Mouse (Mus musculus) activated CD4-positive, CD25-positive, alpha-beta regulatory T cell, adult 9 weeks (primary cell): ENCODE results near the gene Cebpe. TPM values are rescaled to one million over a fixed set of nuclear protein-coding genes. Genes with fewer than 3 reads are reported as not detected.

Experiments used
- polyA plus RNA-seq: library from polyadenylated mRNA; unstranded; fragments of 100-300 nt; shearing (Covaris generic); gene quantifications from one replicate; pipeline ENCODE4 v1.2.1, GENCODE M21; 2017

Cebpe gene
- polyA plus RNA-seq: not detected

DNA sequence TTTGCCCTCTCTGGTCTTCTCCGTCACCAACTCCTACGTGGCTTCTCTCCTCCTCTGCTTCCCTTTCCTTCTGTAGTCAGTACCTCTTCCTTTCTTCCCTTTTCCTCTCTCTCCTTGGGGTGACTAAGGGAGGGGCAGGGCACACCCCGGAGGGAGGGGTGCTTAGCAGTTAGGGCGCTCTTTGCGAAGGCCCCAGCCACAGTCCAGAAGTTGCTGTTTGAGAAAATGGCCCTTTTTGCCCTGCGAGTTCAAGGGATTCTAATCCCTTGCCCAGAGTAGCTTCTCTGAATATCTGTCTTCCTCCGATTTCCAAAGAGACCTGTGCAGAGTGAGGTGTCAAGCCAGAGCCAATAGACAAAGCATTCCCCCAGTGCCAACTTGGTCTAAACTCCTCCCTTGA, at the start of gene Cebpe:
Cebpe (minus strand) TSS at position 101 of the 400 bp plus-strand sequence.

DNA sequence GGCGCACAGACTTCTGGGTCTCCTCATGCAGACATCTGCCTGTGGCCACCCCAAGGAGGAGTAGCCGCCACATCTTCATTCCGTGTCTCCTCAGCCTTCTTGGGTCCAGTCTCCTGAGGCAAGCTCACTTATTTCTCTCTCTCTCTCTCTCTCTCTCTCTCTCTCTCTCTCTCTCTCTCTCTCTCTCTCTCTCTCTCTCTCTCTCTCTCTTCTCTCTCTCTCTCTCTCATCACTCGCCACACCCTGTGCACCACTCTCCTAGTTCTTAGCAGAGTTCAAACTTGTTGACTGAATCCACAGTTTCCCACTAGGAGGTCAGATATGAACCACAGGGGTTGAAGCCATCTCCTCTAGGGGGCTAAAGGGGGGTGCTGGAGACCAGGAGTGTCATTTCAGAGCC, 13.2 kb downstream of the Cebpe start, which contains the start of gene Gm29776:
Gm29776 (minus strand) TSS at position 101 of the 400 bp plus-strand sequence.

DNA sequence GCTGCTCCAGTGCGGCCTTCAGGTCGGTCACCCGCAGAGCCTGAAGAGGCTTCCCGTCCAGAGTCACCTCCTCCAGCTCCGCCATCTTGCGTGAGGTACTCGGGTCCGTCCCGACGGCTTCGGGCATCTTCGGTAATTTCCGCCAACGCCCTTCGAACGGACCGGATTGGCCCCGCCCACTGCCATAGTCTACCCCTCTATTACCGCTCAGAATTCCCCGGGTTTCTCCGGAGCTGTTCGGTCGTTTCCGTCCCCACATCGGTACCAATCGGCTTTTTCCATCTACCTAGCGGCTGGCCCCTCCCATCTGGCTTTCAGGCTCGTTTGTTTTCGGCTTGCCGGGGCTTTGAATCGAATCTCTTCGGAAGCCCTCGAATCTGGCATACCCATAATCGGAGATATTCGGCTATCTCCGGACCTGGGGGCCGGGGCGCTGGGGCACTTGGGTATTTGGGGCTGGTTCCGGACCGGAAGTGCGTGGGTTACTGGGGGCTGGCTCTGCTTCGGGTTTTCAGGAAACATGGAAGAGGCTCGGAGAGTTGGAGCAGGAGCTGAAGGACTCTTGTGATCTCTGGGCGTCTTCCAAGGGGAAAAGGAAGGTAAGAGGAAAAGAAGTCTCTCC, 25.3 kb downstream of the Cebpe start, which contains the start of gene Acin1:
Acin1 (minus strand) TSS at position 410 of the 622 bp plus-strand sequence.

GRCm38 (mm10) chr14:54686063-54686521, 25.9 kb downstream of the Cebpe start, which contains the start of gene 1700123O20Rik:
Gene 1700123O20Rik, plus strand, starts transcription at chr14:54686216.

Other genes with a start within 250 kb of the Cebpe start
- gene Lrp10, start 248.0 kb downstream of the Cebpe start, polyA plus RNA-seq: 68.2 TPM
- gene Rem2, start 236.1 kb downstream of the Cebpe start, polyA plus RNA-seq: 0.57 TPM
- gene Prmt5, start 194.6 kb downstream of the Cebpe start, polyA plus RNA-seq: 45.8 TPM
- gene Haus4, start 157.6 kb downstream of the Cebpe start, polyA plus RNA-seq: 24.7 TPM
- 0.28 TPM for gene Ajuba, start 134.6 kb downstream of the Cebpe start, polyA plus RNA-seq
- 6.1 TPM for gene 4931414P19Rik, start 106.2 kb downstream of the Cebpe start, polyA plus RNA-seq
- 259 TPM for gene Psmb5, start 94.2 kb downstream of the Cebpe start, polyA plus RNA-seq
- gene Psmb11, start 90.7 kb downstream of the Cebpe start, polyA plus RNA-seq: not detected
- not detected for gene Gm17606, start 71.2 kb downstream of the Cebpe start, polyA plus RNA-seq
- gene Cdh24, start 70.8 kb downstream of the Cebpe start, polyA plus RNA-seq: 0.49 TPM
- gene 1700123O20Rik, start 26.0 kb downstream of the Cebpe start, polyA plus RNA-seq: 91.3 TPM
- 116 TPM for gene Acin1, start 25.2 kb downstream of the Cebpe start, polyA plus RNA-seq
- gene Gm29776, start 13.3 kb downstream of the Cebpe start, polyA plus RNA-seq: not detected
- 0.37 TPM for gene Slc7a8, start 69.8 kb upstream of the Cebpe start, polyA plus RNA-seq
- gene Rnf212b, start 102.0 kb upstream of the Cebpe start, polyA plus RNA-seq: not detected
- 10.3 TPM for gene Homez, start 158.8 kb upstream of the Cebpe start, polyA plus RNA-seq
- 0.54 TPM for gene Ppp1r3e, start 165.4 kb upstream of the Cebpe start, polyA plus RNA-seq
- gene Bcl2l2, start 171.2 kb upstream of the Cebpe start, polyA plus RNA-seq: 0.95 TPM
- not detected for gene Gm20521, start 171.3 kb upstream of the Cebpe start, polyA plus RNA-seq
- 26.4 TPM for gene Pabpn1, start 180.3 kb upstream of the Cebpe start, polyA plus RNA-seq
- 1.0 TPM for gene Slc22a17, start 201.0 kb upstream of the Cebpe start, polyA plus RNA-seq
- not detected for gene Efs, start 214.0 kb upstream of the Cebpe start, polyA plus RNA-seq
- gene Il25, start 220.5 kb upstream of the Cebpe start, polyA plus RNA-seq: not detected
- gene Cmtm5, start 224.1 kb upstream of the Cebpe start, polyA plus RNA-seq: not detected